Mouse (Mus musculus): ENCODE data around the gene Thsd7a. TPM values are rescaled to one million over a fixed set of nuclear protein-coding genes. Genes with fewer than 3 reads are reported as not detected.

Gene Thsd7a
- total and polyA plus RNA-seq, 2 experiments from 2014 or later = 13.5 to 18.3 TPM

DNA sequence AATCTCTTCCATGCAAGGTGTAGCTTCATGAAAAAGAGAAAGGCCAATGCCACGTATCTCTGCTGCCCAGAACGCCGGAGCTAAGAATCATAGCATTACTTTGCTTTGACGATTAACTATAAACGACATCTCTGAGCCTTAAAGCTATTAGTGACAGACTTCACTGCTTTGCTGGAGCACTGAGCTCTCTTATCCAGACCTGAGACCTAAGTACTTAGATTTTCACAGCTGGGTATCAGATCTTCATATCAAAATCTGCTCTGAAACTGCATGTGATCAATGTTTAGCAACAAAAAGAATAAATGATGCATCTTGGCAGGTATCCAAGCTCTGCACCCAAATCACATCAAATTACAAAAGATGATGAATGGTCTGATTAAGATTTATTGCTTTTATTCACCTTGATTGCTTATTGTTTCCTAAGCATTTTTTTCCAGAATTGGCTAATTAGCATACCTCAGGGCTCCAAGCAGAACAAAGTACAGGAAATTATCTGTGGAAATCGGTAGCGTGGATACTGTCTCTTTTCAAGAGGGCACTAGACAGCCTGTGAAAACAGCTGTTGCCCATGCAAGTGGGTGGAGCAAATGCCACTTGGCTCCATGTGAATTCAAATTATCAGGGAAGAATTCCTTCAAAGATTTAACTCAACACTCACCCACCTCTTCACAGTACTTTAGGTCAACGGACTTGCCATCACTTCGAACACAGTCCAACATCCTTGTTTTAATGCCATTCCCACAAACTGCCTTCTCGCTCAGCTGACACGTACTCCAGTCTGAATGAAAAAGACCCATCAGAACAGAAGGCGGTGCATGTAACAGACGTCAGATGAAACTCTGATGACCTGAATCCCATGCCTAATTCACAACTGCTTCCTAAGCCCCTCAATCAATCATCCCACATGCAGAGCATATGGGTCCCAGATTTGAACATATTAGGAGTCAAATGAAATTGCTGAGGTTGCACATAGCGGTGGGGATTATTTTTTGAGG lies 412.3 kb downstream of the Thsd7a start:
- H3K9ac ChIP-seq = no peak overlapping the region
- peak; percentile 17 for DNase-seq
- no peak overlapping the region for H3K27ac ChIP-seq (ENCODE audit: low read depth, low read length)
- ATAC-seq = peak; percentile 77
- no peaks in the 10 kb centered on the region for H3K9me3 ChIP-seq (ENCODE audit: low read length)
- H3K4me1 ChIP-seq (ENCODE audit: insufficient read depth) = no peaks in the 10 kb centered on the region
- no peaks in the 10 kb centered on the region for H3K36me3 ChIP-seq (ENCODE audit: insufficient read depth)
- H3K4me3 ChIP-seq (ENCODE audit: low read depth, low read length) = no peak overlapping the region
- H3K4me2 ChIP-seq (ENCODE audit: low read depth) = no peak overlapping the region
- TF ChIP-seq CTCF (IDR thresholded peaks at IDR 0.05; ENCODE audit: low read depth) = no peak
- WGBS = 35% methylated on average over 14 of the region's 14 CpGs
- H3K27me3 ChIP-seq (ENCODE audit: insufficient read depth, low read length) = no peaks in the 10 kb centered on the region

GRCm38 (mm10) chr6:12315070-12315909 lies 433.9 kb downstream of the Thsd7a start:
- WGBS = 52% methylated on average over 7 of the region's 7 CpGs
- Histone ChIP-seq H3K9me3 (ENCODE audit: low read length) (no peaks in the 10 kb centered on the region), H3K4me2 (ENCODE audit: low read depth) (no peak overlapping the region), H3K4me1 (ENCODE audit: insufficient read depth) (no peaks in the 10 kb centered on the region), H3K9ac (no peak overlapping the region), H3K4me3 (ENCODE audit: low read depth, low read length) (no peak overlapping the region), H3K27ac (ENCODE audit: low read depth, low read length) (no peak overlapping the region), H3K27me3 (ENCODE audit: insufficient read depth, low read length) (no peaks in the 10 kb centered on the region), H3K36me3 (ENCODE audit: insufficient read depth) (no peaks in the 10 kb centered on the region)
- DNase-seq (peak; percentile 62), ATAC-seq (peak; percentile 62; the same call in 1 of the 2 replicates)
- peak; percentile 71 for TF ChIP-seq CTCF (IDR thresholded peaks at IDR 0.05; ENCODE audit: low read depth)

- H3K27ac ChIP-seq (ENCODE audit: low read depth, low read length) = no peak overlapping the region
- no peak for TF ChIP-seq CTCF (IDR thresholded peaks at IDR 0.05; ENCODE audit: low read depth)
- H3K4me1 ChIP-seq (ENCODE audit: insufficient read depth) = no peaks in the 10 kb centered on the region
- H3K36me3 ChIP-seq (ENCODE audit: insufficient read depth) = no peaks in the 10 kb centered on the region
- no peak for DNase-seq
- 75% methylated on average over 2 of the region's 2 CpGs for WGBS
- no peak for ATAC-seq
- no peak overlapping the region for H3K4me2 ChIP-seq (ENCODE audit: low read depth)
- H3K4me3 ChIP-seq (ENCODE audit: low read depth, low read length) = no peak overlapping the region
- H3K9ac ChIP-seq = no peak overlapping the region
- no peaks in the 10 kb centered on the region for H3K27me3 ChIP-seq (ENCODE audit: insufficient read depth, low read length)
- 0 out of 2 replicates have a peak, but pooled peaks cover 4% of the 10 kb centered on the region for H3K9me3 ChIP-seq (ENCODE audit: low read length)
Observed at GRCm38 (mm10) chr6:12307502-12307901, 441.7 kb downstream of the Thsd7a start.

DNA sequence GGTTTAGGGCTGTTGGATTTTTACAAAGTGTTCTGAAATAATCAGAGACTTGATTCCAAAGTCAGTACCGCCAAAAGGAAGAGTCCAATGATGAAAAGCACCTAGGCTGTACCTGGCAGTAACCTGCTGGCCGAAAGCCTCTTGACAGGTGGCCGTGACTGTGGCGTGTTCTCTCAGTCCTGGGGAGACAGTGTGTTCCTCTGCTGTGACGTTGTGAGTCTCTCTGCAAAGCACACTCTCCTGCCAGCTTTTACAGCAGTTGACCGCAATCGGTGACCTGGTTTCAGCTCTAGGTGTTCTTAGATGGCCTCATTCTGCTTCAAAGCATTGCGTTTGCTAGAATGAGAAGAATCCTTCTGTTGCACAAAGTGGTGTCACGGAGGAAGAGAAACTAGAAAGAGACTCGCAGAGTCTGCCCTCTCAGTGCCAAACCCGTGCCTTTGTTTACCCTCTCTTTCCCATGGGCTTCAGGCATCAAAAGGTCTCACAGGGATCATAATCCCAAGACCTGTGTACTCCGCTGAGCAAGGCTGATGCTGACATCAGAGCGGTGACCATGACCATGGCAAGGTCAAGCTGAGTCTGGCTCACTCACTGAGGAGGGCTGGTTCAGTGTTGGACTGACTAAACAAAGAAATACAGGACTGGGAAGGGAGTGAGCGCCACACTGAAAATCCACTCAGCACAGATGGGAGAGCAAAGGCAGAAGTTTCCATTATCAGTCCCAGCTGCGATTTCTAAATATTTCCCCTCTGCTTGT lies 486.4 kb downstream of the Thsd7a start:
- H3K9ac ChIP-seq = no peak overlapping the region
- H3K9me3 ChIP-seq (ENCODE audit: low read length) = no peaks in the 10 kb centered on the region
- no peak overlapping the region for H3K4me3 ChIP-seq (ENCODE audit: low read depth, low read length)
- no peak for TF ChIP-seq CTCF (IDR thresholded peaks at IDR 0.05; ENCODE audit: low read depth)
- no peak overlapping the region for H3K27ac ChIP-seq (ENCODE audit: low read depth, low read length)
- H3K36me3 ChIP-seq (ENCODE audit: insufficient read depth) = no peaks in the 10 kb centered on the region
- H3K27me3 ChIP-seq (ENCODE audit: insufficient read depth, low read length) = no peaks in the 10 kb centered on the region
- ATAC-seq (no peak), DNase-seq (no peak)
- H3K4me2 ChIP-seq (ENCODE audit: low read depth) = no peak overlapping the region
- 85% methylated on average over 15 of the region's 15 CpGs for WGBS
- H3K4me1 ChIP-seq (ENCODE audit: insufficient read depth) = no peaks in the 10 kb centered on the region; the same call in 1 of the 2 replicates
